Mouse (Mus musculus): Measurements from ENCODE around the gene Gm36028. TPM values are rescaled to one million over a fixed set of nuclear protein-coding genes. Genes with fewer than 3 reads are reported as not detected.
A peak's percentile ranks its signal among the peaks of the same experiment; 100 is the strongest.

Gene Gm36028
- polyA plus RNA-seq, 1 experiment from 2014 or later, result 0.88 TPM

DNA sequence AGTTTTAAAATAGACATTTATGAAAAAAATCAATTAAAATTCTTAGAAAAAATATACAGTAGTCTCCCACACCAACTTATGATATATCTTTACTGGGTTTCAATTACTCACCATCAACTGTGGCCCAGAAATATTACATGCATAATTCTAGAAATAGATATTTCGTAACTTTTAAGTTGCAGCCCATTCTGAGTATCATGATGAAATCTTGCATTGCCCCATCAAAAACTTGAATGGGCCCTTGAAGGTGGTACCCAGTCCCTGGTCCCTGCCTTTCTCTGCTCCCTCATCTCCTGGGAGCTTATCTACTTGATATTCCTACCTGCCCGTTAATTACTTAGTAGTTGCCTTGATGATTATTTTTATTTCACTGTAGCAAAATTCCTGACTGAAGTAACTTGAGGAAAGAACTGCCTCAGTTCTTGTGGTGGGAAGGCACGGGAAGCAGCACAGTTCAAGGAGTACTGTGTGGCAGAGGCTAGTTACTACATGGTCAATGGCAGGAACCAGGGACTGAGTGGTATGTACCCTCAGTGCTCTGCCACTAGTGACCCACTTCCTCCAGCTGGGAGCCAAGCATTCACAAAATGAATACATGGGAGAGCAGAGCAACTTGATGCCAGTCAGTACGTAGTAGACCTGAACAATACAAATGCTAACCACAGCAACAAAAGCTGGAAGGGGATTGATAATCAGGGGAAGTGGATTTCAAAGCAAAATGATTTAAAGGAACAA is 13.7 kb upstream of the Gm36028 start:
- no peaks in the 10 kb centered on the region for H3K27me3 ChIP-seq (ENCODE audit: insufficient read depth, poor library complexity, severe bottlenecking)
- H3K9me3 ChIP-seq, result no peaks in the 10 kb centered on the region
- DNase-seq (ENCODE audit: low spot score), result no peak
- no peak overlapping the region for H3K4me3 ChIP-seq
- H3K27ac ChIP-seq, result no peak overlapping the region
- H3K36me3 ChIP-seq, result peaks cover 42% of the 10 kb centered on the region
- WGBS, result 80% methylated on average over 4 of the region's 4 CpGs
- peaks cover 18% of the 10 kb centered on the region for H3K4me1 ChIP-seq

DNA sequence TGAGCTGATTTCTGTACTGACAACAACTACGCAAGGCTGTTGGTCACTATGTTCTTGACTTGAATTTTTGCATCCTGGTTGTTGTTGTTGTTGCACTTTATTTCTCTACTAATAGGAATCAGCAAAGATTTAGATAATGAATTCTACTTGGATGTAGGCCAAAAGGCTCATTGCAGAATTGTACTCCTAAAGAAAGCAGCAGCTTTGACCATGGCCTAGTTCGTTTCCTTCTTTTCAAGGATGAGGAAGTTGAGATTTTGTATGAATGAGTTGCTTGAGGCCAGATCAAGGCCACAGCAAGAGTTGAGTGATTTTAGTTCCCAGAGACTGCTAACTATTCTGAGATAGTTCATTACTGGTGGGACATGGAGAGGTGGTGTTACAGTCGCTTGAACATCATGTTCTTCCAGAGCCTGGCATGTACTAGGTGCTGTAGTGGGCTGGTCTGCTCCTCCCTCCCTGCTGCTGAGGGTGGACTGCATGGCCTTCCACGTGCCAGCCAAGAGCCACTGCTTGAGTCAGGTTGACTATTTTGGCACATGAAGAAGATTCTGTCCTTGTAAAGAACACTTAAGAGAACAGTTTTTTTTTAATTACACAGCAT is 10.3 kb upstream of the Gm36028 start:
- 75% methylated on average over 4 of the region's 4 CpGs for WGBS
- peaks cover 23% of the 10 kb centered on the region for H3K4me1 ChIP-seq
- H3K27ac ChIP-seq, result no peak overlapping the region
- no peak overlapping the region for H3K4me3 ChIP-seq
- peaks cover 14% of the 10 kb centered on the region; the same call in 1 of the 2 replicates for H3K36me3 ChIP-seq
- no peaks in the 10 kb centered on the region for H3K27me3 ChIP-seq (ENCODE audit: insufficient read depth, poor library complexity, severe bottlenecking)
- H3K9me3 ChIP-seq, result no peaks in the 10 kb centered on the region
- no peak for DNase-seq (ENCODE audit: low spot score)

DNA sequence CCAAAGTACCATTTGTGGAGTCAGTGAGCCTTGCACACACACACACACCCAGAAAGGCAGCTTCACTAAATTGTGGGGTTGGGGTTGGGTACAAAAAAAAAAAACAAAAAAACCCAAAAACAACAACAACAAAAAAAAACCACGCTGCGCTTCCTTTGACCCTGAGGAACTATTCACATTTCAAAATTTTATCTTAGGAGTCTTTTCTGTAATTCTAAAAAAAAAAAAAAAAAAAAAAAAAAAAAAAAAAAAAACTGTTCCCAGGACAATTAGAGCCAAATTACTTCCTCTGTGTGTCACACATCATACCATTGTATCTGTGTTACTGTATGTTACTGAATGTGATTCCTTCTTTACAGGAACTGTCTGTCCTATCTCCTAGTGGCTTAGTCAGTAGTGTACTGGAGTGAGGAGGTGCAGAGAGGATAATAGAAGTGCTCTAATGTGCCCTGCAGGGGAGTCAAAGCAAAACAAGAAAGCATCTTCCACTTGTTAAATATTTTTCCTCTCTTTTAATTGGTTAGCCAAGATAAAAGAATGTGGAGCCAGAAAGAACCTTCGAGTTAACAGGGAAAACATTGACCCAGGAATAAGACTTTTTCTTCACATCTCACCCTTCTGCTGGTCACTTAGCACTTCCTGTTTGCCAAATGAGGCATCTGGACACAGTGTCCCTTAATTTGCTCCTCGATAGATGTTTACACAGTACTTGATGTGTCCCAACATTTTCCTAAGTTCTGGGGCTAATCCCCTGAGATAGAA is 8.7 kb upstream of the Gm36028 start:
- Histone ChIP-seq H3K9me3 (no peaks in the 10 kb centered on the region), H3K27me3 (ENCODE audit: insufficient read depth, poor library complexity, severe bottlenecking) (no peaks in the 10 kb centered on the region)

DNA sequence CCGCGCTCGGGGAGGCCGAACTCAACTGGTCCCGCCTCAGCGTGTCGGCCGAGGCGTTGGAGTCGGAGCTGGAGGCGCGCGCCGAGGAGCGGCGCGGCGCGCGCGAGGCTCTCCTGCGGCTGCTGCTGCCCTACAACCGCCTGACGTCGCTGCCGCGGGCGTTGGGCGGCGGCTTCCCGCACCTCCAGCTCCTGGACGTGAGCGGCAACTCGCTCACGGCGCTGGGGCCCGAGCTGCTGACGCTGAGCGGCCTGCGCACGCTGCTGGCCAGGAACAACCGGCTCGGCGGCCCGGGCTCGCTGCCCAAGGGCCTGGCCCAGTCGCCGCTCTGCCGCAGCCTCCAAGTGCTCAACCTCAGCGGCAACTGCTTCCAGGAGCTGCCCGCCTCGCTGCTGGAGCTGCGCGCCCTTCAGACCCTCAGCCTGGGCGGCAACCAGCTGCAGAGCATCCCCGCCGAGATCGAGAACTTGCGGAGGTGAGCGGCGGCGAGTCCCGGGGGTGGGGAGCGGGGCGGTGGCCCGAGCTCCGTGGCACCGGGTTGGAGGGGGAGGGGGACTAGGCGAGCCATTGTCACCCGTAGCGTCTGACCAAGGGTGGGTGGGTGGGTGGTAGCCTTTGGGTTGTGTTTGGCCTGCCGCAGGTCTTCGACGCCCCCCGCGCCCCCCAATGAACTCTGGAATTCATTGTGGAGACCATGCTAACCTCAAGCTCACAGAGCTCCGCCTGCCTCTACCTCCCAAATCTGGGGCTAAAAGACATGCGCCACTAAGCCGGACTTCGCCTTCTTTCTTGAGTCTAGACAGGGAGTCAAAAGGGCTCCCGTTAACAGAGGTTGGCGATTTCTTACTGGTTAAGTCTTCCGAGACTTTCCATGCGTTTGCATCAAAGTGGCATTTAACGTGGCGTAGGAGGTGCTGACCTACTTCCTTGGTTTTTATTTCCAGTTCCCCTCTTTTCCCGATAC is 7.8 kb upstream of the Gm36028 start:
- Histone ChIP-seq H3K27me3 (ENCODE audit: insufficient read depth, poor library complexity, severe bottlenecking) (no peaks in the 10 kb centered on the region), H3K36me3 (peaks cover 14% of the 10 kb centered on the region; the same call in 1 of the 2 replicates), H3K4me1 (peaks cover 19% of the 10 kb centered on the region), H3K27ac (peak overlapping the region; percentile 99), H3K4me3 (peak overlapping the region; percentile 98), H3K9me3 (no peaks in the 10 kb centered on the region)
- under 1% methylated on average over 87 of the region's 87 CpGs for WGBS
- peak; percentile 86 for DNase-seq (ENCODE audit: low spot score)

More for the DNA sequence above, 8.7 kb upstream of the Gm36028 start:
- Histone ChIP-seq H3K27ac (peak overlapping the region; percentile 99), H3K4me1 (peaks cover 19% of the 10 kb centered on the region), H3K4me3 (peak overlapping the region; percentile 98), H3K36me3 (peaks cover 14% of the 10 kb centered on the region; the same call in 1 of the 2 replicates)
- 26% methylated on average over 4 of the region's 4 CpGs for WGBS
- no peak for DNase-seq (ENCODE audit: low spot score)

DNA sequence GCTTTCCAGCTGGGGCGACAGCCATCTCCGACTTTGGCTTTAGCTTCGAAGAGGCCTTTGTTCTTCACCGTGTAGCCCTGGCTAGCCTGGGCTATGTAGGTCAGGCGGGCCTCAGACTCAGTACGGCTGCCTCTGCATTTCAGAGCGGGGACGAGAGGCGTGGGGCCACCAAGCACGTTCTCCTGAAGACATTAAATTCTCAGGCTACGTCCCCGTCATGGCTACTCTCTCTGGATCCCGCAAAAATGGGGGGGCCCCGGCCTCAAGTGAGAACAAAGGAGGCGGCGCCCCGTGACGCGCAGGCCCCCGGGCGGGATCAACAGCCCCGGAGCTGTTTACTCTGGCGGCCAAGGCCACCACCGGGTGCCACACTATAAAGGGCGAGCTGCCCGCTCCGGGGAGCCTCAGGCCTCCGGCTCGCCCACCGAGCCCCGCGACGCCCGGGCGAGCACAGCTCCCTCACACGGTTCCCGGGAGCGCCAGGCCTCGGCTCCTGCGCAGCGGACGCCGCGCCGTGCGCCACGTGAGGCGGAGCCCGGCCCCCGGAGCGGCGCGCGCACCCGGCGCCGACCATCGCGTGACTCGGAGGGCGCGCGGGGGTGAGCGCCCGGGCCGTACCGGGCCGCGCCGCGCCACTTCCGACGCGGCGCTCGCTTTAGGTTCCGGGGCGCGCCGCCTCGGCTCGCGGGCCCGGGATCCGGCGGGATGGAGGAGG is 7.0 kb upstream of the Gm36028 start, which contains the start of gene Lrrc58:
Gene Lrrc58 (plus strand): TSS at position 599 of the 715 bp plus-strand sequence.
- WGBS, result under 1% methylated on average over 86 of the region's 86 CpGs
- Histone ChIP-seq H3K27ac (peak within 1 kb of the TSS; percentile 99), H3K9me3 (no peaks in the 10 kb centered on the region), H3K4me1 (peaks cover 19% of the 10 kb centered on the region), H3K27me3 (ENCODE audit: insufficient read depth, poor library complexity, severe bottlenecking) (no peaks in the 10 kb centered on the region), H3K36me3 (peaks cover 14% of the 10 kb centered on the region; the same call in 1 of the 2 replicates), H3K4me3 (peak within 1 kb of the TSS; percentile 98)
- DNase-seq (ENCODE audit: low spot score), result peak; percentile 85

DNA sequence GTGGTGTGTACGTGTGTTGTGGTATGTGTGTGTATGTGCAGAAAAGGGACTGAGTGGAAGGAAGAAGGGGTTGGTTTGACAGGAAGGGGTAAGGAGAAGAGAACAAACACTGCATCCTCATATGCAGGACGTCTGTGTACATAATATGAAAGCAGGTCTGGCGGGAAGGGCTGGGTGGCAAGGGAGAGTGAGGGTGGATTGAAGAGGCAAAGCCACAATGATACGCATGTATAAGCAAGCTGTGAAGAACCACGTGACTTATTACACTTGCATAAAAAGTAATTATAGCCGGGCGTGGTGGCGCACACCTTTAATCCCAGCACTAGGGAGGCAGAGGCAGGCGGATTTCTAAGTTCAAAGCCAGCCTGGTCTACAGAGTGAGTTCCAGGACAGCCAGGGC is 4.9 kb upstream of the Gm36028 start:
- H3K4me3 ChIP-seq, result no peak overlapping the region
- no peak overlapping the region for H3K27ac ChIP-seq
- no peaks in the 10 kb centered on the region for H3K27me3 ChIP-seq (ENCODE audit: insufficient read depth, poor library complexity, severe bottlenecking)
- WGBS, result 90% methylated on average over 9 of the region's 9 CpGs
- DNase-seq (ENCODE audit: low spot score), result no peak
- no peaks in the 10 kb centered on the region for H3K9me3 ChIP-seq
- H3K4me1 ChIP-seq, result peaks cover 17% of the 10 kb centered on the region
- H3K36me3 ChIP-seq, result peaks cover 3% of the 10 kb centered on the region; the same call in 1 of the 2 replicates

DNA sequence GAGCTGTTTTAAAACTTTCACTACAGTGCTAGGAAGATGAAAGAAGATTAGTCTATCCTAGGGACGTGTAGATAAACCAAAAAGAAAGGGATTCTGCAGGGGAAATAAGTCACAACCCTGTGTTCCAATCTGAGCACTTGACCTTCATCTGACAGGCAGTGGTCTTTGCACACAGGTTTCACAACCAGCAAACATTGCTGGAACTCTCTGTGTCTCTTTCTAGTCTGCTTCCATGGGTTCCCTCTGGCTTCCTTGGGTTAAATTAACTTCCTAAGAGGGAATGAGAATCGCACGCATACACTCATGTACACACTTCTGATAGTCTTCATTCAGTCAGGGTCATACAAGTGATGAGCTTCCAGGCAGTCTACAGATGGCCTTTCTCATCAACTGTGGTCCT is 2.9 kb upstream of the Gm36028 start:
- no peak overlapping the region for H3K27ac ChIP-seq
- H3K27me3 ChIP-seq (ENCODE audit: insufficient read depth, poor library complexity, severe bottlenecking), result no peaks in the 10 kb centered on the region
- H3K9me3 ChIP-seq, result no peaks in the 10 kb centered on the region
- H3K4me1 ChIP-seq, result peaks cover 11% of the 10 kb centered on the region
- no peak for DNase-seq (ENCODE audit: low spot score)
- WGBS, result 81% methylated on average over 3 of the region's 3 CpGs
- no peaks in the 10 kb centered on the region for H3K36me3 ChIP-seq
- H3K4me3 ChIP-seq, result no peak overlapping the region

DNA sequence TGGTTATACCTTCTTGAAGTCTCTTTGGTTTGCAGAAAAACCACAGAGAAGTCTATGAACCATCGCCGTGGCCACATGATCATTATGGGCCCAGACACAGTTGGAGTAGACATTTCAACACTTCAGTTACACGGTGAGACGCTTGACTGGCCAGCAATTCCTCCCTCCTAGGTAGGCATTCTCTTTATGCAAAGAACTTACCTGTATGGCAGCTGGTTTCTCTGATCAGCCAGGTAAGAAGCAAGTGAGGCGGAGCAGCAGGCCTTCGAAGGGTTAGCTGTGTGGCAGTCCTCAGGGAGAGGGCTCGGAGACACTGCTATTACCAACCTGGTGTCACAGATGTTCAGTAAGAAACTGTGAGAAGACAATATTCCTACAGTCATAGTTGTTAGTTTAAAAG is 733 bp downstream of the Gm36028 start:
- Histone ChIP-seq H3K36me3 (no peaks in the 10 kb centered on the region), H3K4me1 (peaks cover 25% of the 10 kb centered on the region)
- no peak for DNase-seq (ENCODE audit: low spot score)

DNA sequence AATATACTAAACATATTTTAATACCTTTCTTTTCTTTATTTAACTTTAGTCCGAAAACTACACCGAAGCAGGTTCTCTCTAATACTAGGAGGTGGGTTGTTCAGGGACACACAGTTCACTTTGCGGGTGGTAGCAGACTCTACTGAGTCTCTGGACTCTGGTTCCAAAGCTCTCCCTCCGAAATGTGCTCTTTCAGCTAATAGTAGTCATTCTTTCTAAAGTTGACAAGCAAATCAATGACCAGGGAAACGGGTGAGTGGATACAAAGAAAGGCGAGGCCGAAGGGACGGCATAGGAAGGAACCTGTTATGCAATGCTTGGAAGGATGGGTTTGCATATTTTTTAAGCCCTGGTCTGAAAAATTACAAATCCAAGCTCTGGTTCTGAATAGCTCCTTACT is 3.5 kb downstream of the Gm36028 start:
- DNase-seq (ENCODE audit: low spot score), result no peak
- peaks cover 45% of the 10 kb centered on the region for H3K4me1 ChIP-seq
- H3K27ac ChIP-seq, result no peak overlapping the region
- H3K9me3 ChIP-seq, result no peaks in the 10 kb centered on the region
- no peaks in the 10 kb centered on the region for H3K27me3 ChIP-seq (ENCODE audit: insufficient read depth, poor library complexity, severe bottlenecking)
- WGBS, result 85% methylated on average over 8 of the region's 8 CpGs
- H3K36me3 ChIP-seq, result no peaks in the 10 kb centered on the region
- no peak overlapping the region for H3K4me3 ChIP-seq

More for the DNA sequence above, 733 bp downstream of the Gm36028 start:
- 69% methylated on average over 7 of the region's 7 CpGs for WGBS
- Histone ChIP-seq H3K4me3 (no peak overlapping the region), H3K9me3 (no peaks in the 10 kb centered on the region), H3K27ac (no peak overlapping the region), H3K27me3 (ENCODE audit: insufficient read depth, poor library complexity, severe bottlenecking) (no peaks in the 10 kb centered on the region)

DNA sequence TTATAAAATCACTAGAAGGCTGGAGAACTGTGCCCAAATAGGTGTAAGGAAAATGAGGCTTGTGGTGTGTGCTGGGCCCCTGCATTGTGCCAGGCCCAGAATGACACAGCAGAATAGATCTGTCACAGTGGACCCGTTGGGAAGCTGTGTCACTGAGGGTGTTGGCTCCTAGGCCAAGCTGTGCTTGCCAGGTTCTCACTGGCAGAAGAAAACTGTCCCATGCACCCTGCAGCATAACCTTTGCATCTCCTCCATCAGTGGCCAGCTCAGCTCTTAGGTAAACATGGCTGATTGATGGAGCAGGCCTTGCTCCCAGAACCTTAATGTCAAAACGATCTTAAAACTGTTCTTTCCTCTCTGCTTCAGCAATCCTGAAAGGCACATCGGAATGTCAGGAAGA is 4.6 kb downstream of the Gm36028 start:
- H3K9me3 ChIP-seq, result no peaks in the 10 kb centered on the region
- WGBS, result 60% methylated on average over 3 of the region's 3 CpGs
- H3K27ac ChIP-seq, result 0 out of 2 replicates have a peak overlapping the region, but pooled peaks have one; percentile 32
- no peak overlapping the region for H3K4me3 ChIP-seq
- DNase-seq (ENCODE audit: low spot score), result no peak
- H3K36me3 ChIP-seq, result no peaks in the 10 kb centered on the region
- H3K4me1 ChIP-seq, result peaks cover 54% of the 10 kb centered on the region
- no peaks in the 10 kb centered on the region for H3K27me3 ChIP-seq (ENCODE audit: insufficient read depth, poor library complexity, severe bottlenecking)

DNA sequence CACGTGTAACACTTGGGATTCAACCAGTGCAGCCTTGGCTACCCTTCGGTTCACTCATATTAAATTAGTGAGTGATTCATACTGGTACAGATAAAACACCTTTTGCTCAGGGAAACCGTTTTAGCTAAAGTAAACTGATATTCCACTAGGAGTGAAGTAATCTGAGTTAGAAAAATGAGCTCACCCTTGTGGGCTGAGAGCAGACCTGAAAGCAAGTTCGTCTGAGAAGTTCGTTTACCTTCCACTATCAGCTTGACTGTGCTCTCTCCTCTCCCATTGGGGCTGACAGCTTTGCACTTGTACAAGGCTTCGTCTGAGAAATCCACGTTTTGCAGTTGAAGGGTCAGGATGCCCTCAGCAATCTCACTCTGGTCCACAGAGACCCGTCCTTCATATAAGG is 5.4 kb downstream of the Gm36028 start:
- no peak for DNase-seq (ENCODE audit: low spot score)
- no peaks in the 10 kb centered on the region for H3K9me3 ChIP-seq
- H3K27ac ChIP-seq, result peak overlapping the region; percentile 42; the same call in 1 of the 2 replicates
- no peaks in the 10 kb centered on the region for H3K27me3 ChIP-seq (ENCODE audit: insufficient read depth, poor library complexity, severe bottlenecking)
- no peaks in the 10 kb centered on the region for H3K36me3 ChIP-seq
- WGBS, result 42% methylated on average over 8 of the region's 8 CpGs
- peaks cover 50% of the 10 kb centered on the region for H3K4me1 ChIP-seq
- no peak overlapping the region for H3K4me3 ChIP-seq

All from heart, embryonic 10.5 days (tissue).